Mouse (Mus musculus) erythroid progenitor cell, adult 5-6 weeks (primary cell): Measurements from ENCODE around the gene Ptp4a2. TPM values are rescaled to one million over a fixed set of nuclear protein-coding genes. Genes with fewer than 3 reads are reported as not detected.
"Not testable (repeated sequence)": the region's sequence is repeated elsewhere in the genome, so short reads cannot be mapped to it uniquely, and the experiment has no call there.

ENCODE experiments used
- ATAC-seq: replicated peaks from 2 replicates; pipeline ENCODE4 v1.8.0; 2016; ENCODE audit warnings: moderate number of reproducible peaks, mild to moderate bottlenecking, moderate TSS enrichment, inconsistent platforms; ENCODE audit not compliant: poor library complexity, low FRiP score, severe bottlenecking
- total RNA-seq, 2 experiments: library from RNA; stranded (forward) in 1 of 2; stranded (reverse) in 1 of 2; fragments of 150-400 nt in 1 of 2; fragments of 186-747, 209-891 nt in 1 of 2; gene quantifications; 2 replicates each; pipeline versions ENCODE4 v1.2.3 to v1.2.4; 2015 to 2017; ENCODE audit warnings: low replicate concordance in 2 of 2

Ptp4a2 gene
- total RNA-seq, 2 experiments from 2014 or later = 166 to 468 TPM

DNA sequence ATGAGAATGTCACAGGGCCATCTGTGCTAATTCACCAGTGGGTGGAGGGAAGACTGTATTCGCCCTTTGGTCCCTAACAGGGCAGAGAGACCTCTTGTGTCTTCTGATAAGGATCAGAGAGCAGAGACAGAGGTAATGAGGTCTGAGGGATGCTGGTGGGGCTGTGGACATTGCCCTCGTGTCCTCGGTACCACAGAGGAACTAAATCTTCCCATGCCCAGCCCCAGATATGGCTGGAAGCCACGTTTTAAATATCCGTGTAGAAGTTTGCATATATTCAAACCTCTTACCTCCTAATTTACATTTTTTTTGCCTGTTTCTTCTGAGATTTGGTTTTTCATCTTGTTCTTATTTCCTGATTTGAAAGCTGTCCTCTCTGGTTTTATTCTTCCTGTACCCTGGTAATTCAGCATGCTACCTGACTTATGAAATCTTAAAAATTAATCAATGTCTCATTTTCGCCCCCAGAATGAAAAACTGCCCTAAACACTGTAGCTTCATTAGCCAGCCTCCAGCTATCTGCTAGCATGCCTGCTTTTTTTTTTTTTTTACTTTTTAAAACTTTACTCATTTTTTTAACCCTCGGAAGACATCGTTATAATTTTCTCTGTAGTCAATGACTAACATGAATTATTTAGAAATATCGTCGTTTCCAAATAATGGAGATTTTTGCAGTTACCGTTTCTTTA lies 67.1 kb downstream of the Ptp4a2 start:
- ATAC-seq = no peak

GRCm38 (mm10) chr4:129878656-129879145 lies 67.7 kb downstream of the Ptp4a2 start:
- no peak for ATAC-seq

GRCm38 (mm10) chr4:129879206-129879780 lies 68.3 kb downstream of the Ptp4a2 start:
- ATAC-seq = no peak

- ATAC-seq = no peak
Observed at GRCm38 (mm10) chr4:129880615-129881014, 69.6 kb downstream of the Ptp4a2 start.

- ATAC-seq = no peak
Observed at GRCm38 (mm10) chr4:129881661-129882060, 70.6 kb downstream of the Ptp4a2 start.

DNA sequence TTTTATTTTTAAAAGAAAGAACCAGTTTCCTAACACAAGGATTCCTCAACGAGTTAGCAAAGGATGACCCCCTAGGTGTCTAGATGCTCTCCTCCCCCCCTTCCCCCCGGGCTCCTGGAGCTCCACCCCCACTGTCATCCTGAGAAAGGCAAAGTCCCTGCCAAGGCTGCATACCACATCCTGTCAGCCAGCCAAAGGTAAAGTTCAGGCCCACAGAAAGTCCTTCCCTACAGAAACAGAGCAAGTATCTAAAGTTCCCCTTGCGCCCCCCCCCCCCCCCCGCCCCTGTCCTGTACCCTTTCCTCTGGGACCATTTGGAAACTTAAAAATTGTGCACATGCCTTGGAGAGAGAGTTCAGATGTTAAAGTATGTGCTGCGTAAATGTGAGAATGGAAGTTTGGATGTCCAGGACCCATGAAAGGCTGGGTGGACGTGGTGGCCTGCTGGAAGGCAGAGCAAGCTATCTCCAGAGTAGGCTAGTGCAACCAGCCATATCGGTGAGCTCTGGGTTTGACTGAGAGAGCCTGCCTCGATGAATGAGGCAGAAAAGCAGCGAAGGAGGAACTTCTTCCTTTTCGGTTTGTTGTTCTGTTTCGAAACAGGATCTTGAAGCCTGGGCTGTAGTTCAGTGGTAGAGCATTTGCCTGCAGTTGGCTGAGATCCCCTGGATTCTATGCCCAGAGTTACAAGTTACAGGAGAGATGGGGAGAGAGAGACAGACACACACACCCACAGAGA lies 71.7 kb downstream of the Ptp4a2 start:
- ATAC-seq = no peak

DNA sequence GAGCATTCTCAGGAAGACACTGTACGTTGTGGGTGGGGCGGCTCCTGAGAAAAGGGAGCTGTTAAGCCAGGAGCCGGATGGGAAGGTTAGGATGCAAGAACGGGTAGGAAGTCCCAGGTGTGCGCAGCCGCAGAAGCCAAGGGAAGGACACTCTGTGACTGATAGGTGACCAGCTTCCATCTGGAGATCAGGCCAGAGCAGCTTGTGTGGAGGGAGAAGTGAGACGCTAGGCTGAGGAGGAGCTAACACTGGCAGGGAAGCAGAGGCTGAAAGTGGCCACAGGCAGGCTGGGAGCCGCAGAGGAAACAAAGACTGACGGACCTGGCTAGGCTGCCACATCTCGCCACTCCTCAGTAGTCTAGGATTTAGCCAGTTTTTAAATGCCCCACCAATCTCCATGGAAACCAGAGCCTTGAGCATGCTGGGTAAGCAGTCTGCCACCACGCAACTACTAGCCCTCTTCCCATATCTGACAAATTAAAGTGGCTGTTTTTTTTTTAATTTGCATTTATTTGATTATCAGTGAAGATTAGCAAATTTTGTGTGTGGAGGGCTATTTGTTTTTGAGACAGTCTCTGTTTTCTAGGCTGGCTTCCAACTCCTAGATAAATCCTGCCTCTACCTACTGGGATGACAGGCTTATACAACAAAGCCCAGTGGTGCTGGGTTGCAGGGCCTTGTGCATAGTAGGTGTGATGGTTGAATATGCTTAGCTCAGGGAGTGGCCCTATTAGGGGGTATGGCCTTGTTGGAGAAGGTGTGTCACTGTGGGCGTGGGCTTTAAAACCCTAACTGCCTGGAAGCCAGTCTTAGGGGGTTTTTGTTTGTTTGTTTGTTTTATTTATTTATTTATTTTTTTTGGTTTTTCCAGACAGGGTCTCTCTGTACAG lies 73.3 kb downstream of the Ptp4a2 start:
- ATAC-seq = 0 out of 2 replicates have a peak, but pooled peaks have one; percentile 39

- ATAC-seq = no peak
Observed at GRCm38 (mm10) chr4:129889661-129890060, 78.6 kb downstream of the Ptp4a2 start.

GRCm38 (mm10) chr4:129890094-129890493 lies 79.1 kb downstream of the Ptp4a2 start:
- ATAC-seq = no peak

- ATAC-seq = no peak
Observed at GRCm38 (mm10) chr4:129894861-129895260, 83.8 kb downstream of the Ptp4a2 start.

- not testable (repeated sequence) for ATAC-seq
Observed at GRCm38 (mm10) chr4:129898815-129899214, 87.8 kb downstream of the Ptp4a2 start.

Other genes with a start within 250 kb of the Ptp4a2 start
- 8.0 and 23.1 TPM in 2 replicates for gene Lck, start 237.6 kb upstream of the Ptp4a2 start, total RNA-seq (2015; ENCODE audit: low replicate concordance)
- gene Lck, start 237.6 kb upstream of the Ptp4a2 start, total RNA-seq (2017; ENCODE audit: low replicate concordance) = 8.5 and 10.1 TPM in 2 replicates
- not detected in 2 replicates for gene Fam167b, start 232.7 kb upstream of the Ptp4a2 start, total RNA-seq (2015; ENCODE audit: low replicate concordance)
- not detected in 2 replicates for gene Fam167b, start 232.7 kb upstream of the Ptp4a2 start, total RNA-seq (2017; ENCODE audit: low replicate concordance)
- gene Eif3i, start 210.6 kb upstream of the Ptp4a2 start, total RNA-seq (2015; ENCODE audit: low replicate concordance) = 79.6 and 96.9 TPM in 2 replicates
- 59.7 and 69.6 TPM in 2 replicates for gene Eif3i, start 210.6 kb upstream of the Ptp4a2 start, total RNA-seq (2017; ENCODE audit: low replicate concordance)
- 113 and 124 TPM in 2 replicates for gene Tmem234, start 210.6 kb upstream of the Ptp4a2 start, total RNA-seq (2015; ENCODE audit: low replicate concordance)
- gene Tmem234, start 210.6 kb upstream of the Ptp4a2 start, total RNA-seq (2017; ENCODE audit: low replicate concordance) = 96.7 and 118 TPM in 2 replicates
- gene Dcdc2b, start 197.0 kb upstream of the Ptp4a2 start, total RNA-seq (2015; ENCODE audit: low replicate concordance) = 2.9 TPM in 1 of 2 replicates, not detected in the other
- 3.7 TPM in 1 of 2 replicates, not detected in the other for gene Dcdc2b, start 197.0 kb upstream of the Ptp4a2 start, total RNA-seq (2017; ENCODE audit: low replicate concordance)
- gene Iqcc, start 192.1 kb upstream of the Ptp4a2 start, total RNA-seq (2015; ENCODE audit: low replicate concordance) = 4.3 and 14.3 TPM in 2 replicates
- 4.0 and 10.7 TPM in 2 replicates for gene Iqcc, start 192.1 kb upstream of the Ptp4a2 start, total RNA-seq (2017; ENCODE audit: low replicate concordance)
- 21.6 and 23.1 TPM in 2 replicates for gene Ccdc28b, start 187.3 kb upstream of the Ptp4a2 start, total RNA-seq (2015; ENCODE audit: low replicate concordance)
- 2.7 and 13.2 TPM in 2 replicates for gene Ccdc28b, start 187.3 kb upstream of the Ptp4a2 start, total RNA-seq (2017; ENCODE audit: low replicate concordance)
- 8.4 and 9.7 TPM in 2 replicates for gene Txlna, start 170.2 kb upstream of the Ptp4a2 start, total RNA-seq (2015; ENCODE audit: low replicate concordance)
- 20.7 and 35.0 TPM in 2 replicates for gene Txlna, start 170.2 kb upstream of the Ptp4a2 start, total RNA-seq (2017; ENCODE audit: low replicate concordance)
- 7.5 and 16.2 TPM in 2 replicates for gene Kpna6, start 138.5 kb upstream of the Ptp4a2 start, total RNA-seq (2015; ENCODE audit: low replicate concordance)
- 8.7 and 14.6 TPM in 2 replicates for gene Kpna6, start 138.5 kb upstream of the Ptp4a2 start, total RNA-seq (2017; ENCODE audit: low replicate concordance)
- gene Tmem39b, start 114.4 kb upstream of the Ptp4a2 start, total RNA-seq (2015; ENCODE audit: low replicate concordance) = 2.2 and 5.9 TPM in 2 replicates
- 2.1 TPM in 1 of 2 replicates, not detected in the other for gene Tmem39b, start 114.4 kb upstream of the Ptp4a2 start, total RNA-seq (2017; ENCODE audit: low replicate concordance)
- gene Khdrbs1, start 68.9 kb upstream of the Ptp4a2 start, total RNA-seq (2015; ENCODE audit: low replicate concordance) = 49.5 and 58.7 TPM in 2 replicates
- 40.4 and 57.1 TPM in 2 replicates for gene Khdrbs1, start 68.9 kb upstream of the Ptp4a2 start, total RNA-seq (2017; ENCODE audit: low replicate concordance)
- 0.36 TPM in 1 of 2 replicates, not detected in the other for gene Spocd1, start 118.0 kb downstream of the Ptp4a2 start, total RNA-seq (2015; ENCODE audit: low replicate concordance)
- gene Spocd1, start 118.0 kb downstream of the Ptp4a2 start, total RNA-seq (2017; ENCODE audit: low replicate concordance) = not detected in 2 replicates
- not detected in 2 replicates for gene Adgrb2, start 173.7 kb downstream of the Ptp4a2 start, total RNA-seq (2015; ENCODE audit: low replicate concordance)
- not detected in 2 replicates for gene Adgrb2, start 173.7 kb downstream of the Ptp4a2 start, total RNA-seq (2017; ENCODE audit: low replicate concordance)
- gene Col16a1, start 236.6 kb downstream of the Ptp4a2 start, total RNA-seq (2015; ENCODE audit: low replicate concordance) = 5.8 TPM in 1 of 2 replicates, not detected in the other
- gene Col16a1, start 236.6 kb downstream of the Ptp4a2 start, total RNA-seq (2017; ENCODE audit: low replicate concordance) = not detected in 2 replicates